Mouse (Mus musculus) frontal cortex, adult 2 months (tissue): ENCODE measurements at regions not wholly inside any gene's neighbourhood (a gene's known extent, or its start where the extent isn't known, plus 50 kb on each side); places are given as distances from the start of the nearest gene placed in this dataset.
"Not testable (repeated sequence)": the region's sequence is repeated elsewhere in the genome, so short reads cannot be mapped to it uniquely, and the experiment has no call there.

Source experiments
- DNase-seq, 2 experiments: peaks; one replicate each; pipeline ENCODE4 v3.0.0; 2022; ENCODE audit warnings: low spot score in 1 of 2; ENCODE audit errors: extremely low spot score in 1 of 2

- DNase-seq, result no peak
Observed at GRCm38 (mm10) chr7:82047456-82047855, 55.4 kb upstream of the Bnc1 start.

GRCm38 (mm10) chr7:82053411-82053810 is 61.3 kb upstream of the Bnc1 start:
- no peak for DNase-seq

- DNase-seq, result no peak
Observed at GRCm38 (mm10) chr7:82056551-82057230, 64.6 kb upstream of the Bnc1 start.

- DNase-seq, result no peak
Observed at GRCm38 (mm10) chr7:82063407-82063806, 71.3 kb upstream of the Bnc1 start.

- DNase-seq, result no peak
Observed at GRCm38 (mm10) chr7:82069629-82070450, 77.7 kb upstream of the Bnc1 start.

GRCm38 (mm10) chr7:82070946-82071727 is 79.0 kb upstream of the Bnc1 start:
- no peak for DNase-seq

- peak; percentile 20 to 36 for DNase-seq
Observed at GRCm38 (mm10) chr7:82075359-82075758, 83.3 kb upstream of the Bnc1 start.

- DNase-seq, result no peak
Observed at GRCm38 (mm10) chr7:82081851-82082250, 89.8 kb upstream of the Bnc1 start.

- DNase-seq, result no peak
Observed at GRCm38 (mm10) chr7:82082883-82083282, 90.8 kb upstream of the Sh3gl3 start.

GRCm38 (mm10) chr7:82084473-82084872 is 89.2 kb upstream of the Sh3gl3 start:
- no peak for DNase-seq

GRCm38 (mm10) chr7:82085205-82085604 is 88.4 kb upstream of the Sh3gl3 start:
- no peak for DNase-seq

GRCm38 (mm10) chr7:82098136-82098535 is 75.5 kb upstream of the Sh3gl3 start:
- DNase-seq, result no peak

- DNase-seq, result no peak
Observed at GRCm38 (mm10) chr7:82101314-82101713, 72.3 kb upstream of the Sh3gl3 start.

GRCm38 (mm10) chr7:82105631-82106030 is 68.0 kb upstream of the Sh3gl3 start:
- DNase-seq, result no peak

- not testable (repeated sequence) for DNase-seq
Observed at GRCm38 (mm10) chr7:82109141-82109540, 64.5 kb upstream of the Sh3gl3 start.

- no peak for DNase-seq
Observed at GRCm38 (mm10) chr7:82109550-82109949, 64.1 kb upstream of the Sh3gl3 start.

- no peak for DNase-seq
Observed at GRCm38 (mm10) chr7:82109977-82110376, 63.7 kb upstream of the Sh3gl3 start.

- no peak for DNase-seq
Observed at GRCm38 (mm10) chr7:82112046-82112445, 61.6 kb upstream of the Sh3gl3 start.

- DNase-seq, result no peak
Observed at GRCm38 (mm10) chr7:82115646-82116045, 58.0 kb upstream of the Sh3gl3 start.

GRCm38 (mm10) chr7:82119266-82119665 is 54.4 kb upstream of the Sh3gl3 start:
- DNase-seq, result peak; percentile 63 to 96

- no peak for DNase-seq
Observed at GRCm38 (mm10) chr7:82119866-82120265, 53.8 kb upstream of the Sh3gl3 start.
